Mouse (Mus musculus) heart, adult 2 months (tissue): ENCODE data around the gene Olfr1045. TPM values are rescaled to one million over a fixed set of nuclear protein-coding genes. Genes with fewer than 3 reads are reported as not detected.
"Not testable (repeated sequence)": the region's sequence is repeated elsewhere in the genome, so short reads cannot be mapped to it uniquely, and the experiment has no call there.

ENCODE experiments used
- DNase-seq, 2 experiments: peaks; one replicate each; pipeline ENCODE4 v3.0.0; 2021
- H3K27ac ChIP-seq: fragments of 200-600 bp; 2 replicates; pipeline ENCODE4 v1.8.1; 2022
- H3K27me3 ChIP-seq: fragments of 200-500 bp; 2 replicates; pipeline ENCODE4 v1.6.1; 2012; ENCODE audit warnings: mild to moderate bottlenecking, low read length, inconsistent platforms, mixed read lengths; ENCODE audit not compliant: control insufficient read depth, insufficient read depth
- H3K36me3 ChIP-seq: fragments of 200-500 bp; 2 replicates; pipeline ENCODE4 v1.6.1; 2012; ENCODE audit warnings: low read length, inconsistent platforms; ENCODE audit not compliant: control insufficient read depth, insufficient read depth
- H3K4me1 ChIP-seq: fragments of 200-500 bp; 2 replicates; pipeline ENCODE4 v1.6.1; 2011; ENCODE audit warnings: low read length; ENCODE audit not compliant: control insufficient read depth, insufficient read depth
- H3K4me3 ChIP-seq: fragments of 200-600 bp; 2 replicates; pipeline ENCODE4 v1.8.1; 2022
- H3K79me2 ChIP-seq: fragments of 200-500 bp; replicated peaks from 2 replicates; pipeline ENCODE4 v1.6.1; 2012; ENCODE audit warnings: mild to moderate bottlenecking, inconsistent platforms, low read length, moderate library complexity, mixed read lengths; ENCODE audit not compliant: control insufficient read depth, insufficient read depth
- H3K9ac ChIP-seq: fragments of 200-500 bp; 2 replicates; pipeline ENCODE4 v1.6.1; 2012; ENCODE audit warnings: low read depth, mild to moderate bottlenecking, control low read depth, inconsistent platforms, low read length, mixed read lengths
- CTCF ChIP-seq: fragments of 200-600 bp; IDR thresholded peaks from 2 replicates; pipeline ENCODE4 v1.8.1; 2022; ENCODE audit warnings: antibody characterized with exemption, mild to moderate bottlenecking, moderate library complexity
- EP300 ChIP-seq: fragments of 200-500 bp; IDR thresholded peaks from 2 replicates; pipeline ENCODE4 v1.6.1; 2011; ENCODE audit warnings: low read depth, low read length, control low read depth; ENCODE audit not compliant: insufficient read depth
- POLR2A ChIP-seq: fragments of 200-500 bp; IDR thresholded peaks from 2 replicates; pipeline ENCODE4 v1.6.1; 2011; ENCODE audit warnings: mild to moderate bottlenecking, low read depth, low read length, control low read depth; ENCODE audit not compliant: insufficient read depth
- WGBS: fragments of 180-500 bp; shearing (Covaris S2); methylation state at CpG from one replicate; pipeline ENCODE4 v1.1.7; 2018; 5-methylcytosine and 5-hydroxymethylcytosine counted together
- intact Hi-C: fragments of 180-260 bp; cut with DNase I; formaldehyde crosslinking; loops from one replicate; pipeline ENCODE4 v1.15.1; 2025
- polyA plus RNA-seq: library from polyadenylated mRNA; depleted of rRNA; stranded (reverse); fragments of >200 nt; gene quantifications from 2 replicates; pipeline ENCODE4 v1.2.3, GENCODE M21; 2012; rRNA removed
- total RNA-seq, 2 experiments: library from RNA; stranded (reverse); gene quantifications; 2 replicates each; pipeline ENCODE4 v1.2.3; 2021

Gene Olfr1045
- total and polyA plus RNA-seq, 3 experiments = not detected

GRCm38 (mm10) chr2:86179950-86180349 lies 22.9 kb downstream of the Olfr1045 start:
- Histone ChIP-seq H3K79me2 (no peaks in the 10 kb centered on the region), H3K4me3 (no peak overlapping the region), H3K9ac (no peak overlapping the region), H3K4me1 (no peaks in the 10 kb centered on the region), H3K36me3 (no peaks in the 10 kb centered on the region), H3K27ac (no peak overlapping the region), H3K27me3 (no peaks in the 10 kb centered on the region)
- intact Hi-C loops = no loop called here
- DNase-seq = no peak
- WGBS = 68% methylated on average over 3 of the region's 3 CpGs
- no peak for TF ChIP-seq CTCF
- TF ChIP-seq EP300 = no peak
- no peak for TF ChIP-seq POLR2A

- TF ChIP-seq POLR2A = no peak
- TF ChIP-seq CTCF = no peak
- no peak for TF ChIP-seq EP300
- H3K36me3 ChIP-seq = no peaks in the 10 kb centered on the region
- no peak within 1 kb of the TSS for H3K4me3 ChIP-seq
- intact Hi-C loops = no loop called here
- H3K4me1 ChIP-seq = no peaks in the 10 kb centered on the region
- no peaks in the 10 kb centered on the region for H3K79me2 ChIP-seq
- H3K27me3 ChIP-seq = no peaks in the 10 kb centered on the region
- H3K9ac ChIP-seq = no peak within 1 kb of the TSS
- DNase-seq = no peak
- no peak within 1 kb of the TSS for H3K27ac ChIP-seq
These were observed 25.1 kb downstream of the Olfr1045 start, which contains the start of gene Olfr1044 for GRCm38 (mm10) chr2:86177720-86178119. Gene Olfr1044 (minus strand): TSS chr2:86177820.

GRCm38 (mm10) chr2:86175422-86175821 lies 27.4 kb downstream of the Olfr1045 start:
- intact Hi-C loops, H3K36me3 ChIP-seq, H3K4me1 ChIP-seq, H3K27me3 ChIP-seq, H3K4me3 ChIP-seq, H3K9ac ChIP-seq, DNase-seq, H3K79me2 ChIP-seq, H3K27ac ChIP-seq: not testable (repeated sequence)
- 58% methylated on average over 7 of the region's 7 CpGs for WGBS

GRCm38 (mm10) chr2:86167422-86167821 lies 35.4 kb downstream of the Olfr1045 start, which contains the start of gene Olfr1043:
Gene Olfr1043 (minus strand): TSS chr2:86167522.
- no peak within 1 kb of the TSS for H3K27ac ChIP-seq
- H3K36me3 ChIP-seq = no peaks in the 10 kb centered on the region
- TF ChIP-seq POLR2A (no peak), EP300 (no peak), CTCF (no peak)
- H3K27me3 ChIP-seq = no peaks in the 10 kb centered on the region
- no peaks in the 10 kb centered on the region for H3K79me2 ChIP-seq
- H3K4me3 ChIP-seq = no peak within 1 kb of the TSS
- intact Hi-C loops = no loop called here
- no peak for DNase-seq
- no peaks in the 10 kb centered on the region for H3K4me1 ChIP-seq
- 79% methylated on average over 2 of the region's 2 CpGs for WGBS
- no peak within 1 kb of the TSS for H3K9ac ChIP-seq

- intact Hi-C loops = no loop called here
- H3K27me3 ChIP-seq = no peaks in the 10 kb centered on the region
- TF ChIP-seq EP300 (no peak), POLR2A (no peak), CTCF (no peak)
- WGBS = 78% methylated on average over 2 of the region's 2 CpGs
- no peaks in the 10 kb centered on the region for H3K4me1 ChIP-seq
- no peaks in the 10 kb centered on the region for H3K36me3 ChIP-seq
- no peak within 1 kb of the TSS for H3K27ac ChIP-seq
- no peak for DNase-seq
- no peak within 1 kb of the TSS for H3K4me3 ChIP-seq
- no peaks in the 10 kb centered on the region for H3K79me2 ChIP-seq
- H3K9ac ChIP-seq = no peak within 1 kb of the TSS
These were observed 41.1 kb downstream of the Olfr1045 start, which contains the start of gene Olfr1042 for GRCm38 (mm10) chr2:86161738-86162137. Gene Olfr1042 (minus strand): TSS chr2:86161838.

- Histone ChIP-seq H3K79me2 (no peaks in the 10 kb centered on the region), H3K27ac (no peak within 1 kb of the TSS), H3K36me3 (no peaks in the 10 kb centered on the region), H3K9ac (no peak within 1 kb of the TSS), H3K27me3 (no peaks in the 10 kb centered on the region), H3K4me1 (no peaks in the 10 kb centered on the region), H3K4me3 (no peak within 1 kb of the TSS)
- 58% methylated on average over 1 of the region's 1 CpGs for WGBS
- DNase-seq = no peak
- TF ChIP-seq CTCF (no peak), POLR2A (no peak), EP300 (no peak)
- intact Hi-C loops = no loop called here
These were observed 56.2 kb downstream of the Olfr1045 start, which contains the start of gene Olfr1040 for GRCm38 (mm10) chr2:86146632-86147031. Gene Olfr1040 (minus strand): TSS chr2:86146732.

Other genes starting within 250 kb of the Olfr1045 start
- not detected for gene Olfr1029, start 229.1 kb downstream of the Olfr1045 start, total RNA-seq
- gene Olfr1029, start 229.1 kb downstream of the Olfr1045 start, polyA plus RNA-seq = 0.20 TPM in 2 replicates
- gene Olfr1030, start 223.7 kb downstream of the Olfr1045 start, total RNA-seq = not detected
- gene Olfr1030, start 223.7 kb downstream of the Olfr1045 start, polyA plus RNA-seq = not detected in 2 replicates
- not detected for gene Olfr1031, start 212.7 kb downstream of the Olfr1045 start, total RNA-seq
- gene Olfr1031, start 212.7 kb downstream of the Olfr1045 start, polyA plus RNA-seq = not detected in 2 replicates
- not detected for gene Olfr1032, start 197.5 kb downstream of the Olfr1045 start, total RNA-seq
- gene Olfr1032, start 197.5 kb downstream of the Olfr1045 start, polyA plus RNA-seq = not detected in 2 replicates
- 1 to 10 TPM; 4.7 to 7.0 TPM for gene Olfr1033, start 182.4 kb downstream of the Olfr1045 start, total RNA-seq
- 1.6 and 4.5 TPM in 2 replicates for gene Olfr1033, start 182.4 kb downstream of the Olfr1045 start, polyA plus RNA-seq
- gene Olfr1034, start 157.1 kb downstream of the Olfr1045 start, total RNA-seq = under 1 TPM; 0.10 to 0.16 TPM
- gene Olfr1034, start 157.1 kb downstream of the Olfr1045 start, polyA plus RNA-seq = 0.20 and 0.73 TPM in 2 replicates
- not detected for gene Olfr1036, start 129.0 kb downstream of the Olfr1045 start, total RNA-seq
- gene Olfr1036, start 129.0 kb downstream of the Olfr1045 start, polyA plus RNA-seq = not detected in 2 replicates
- gene Olfr1037, start 115.6 kb downstream of the Olfr1045 start, total RNA-seq = not detected
- gene Olfr1037, start 115.6 kb downstream of the Olfr1045 start, polyA plus RNA-seq = not detected in 2 replicates
- not detected for gene Olfr1039, start 67.1 kb downstream of the Olfr1045 start, total RNA-seq
- gene Olfr1039, start 67.1 kb downstream of the Olfr1045 start, polyA plus RNA-seq = not detected in 2 replicates
- gene Olfr1040, start 56.3 kb downstream of the Olfr1045 start, total RNA-seq = not detected
- not detected in 2 replicates for gene Olfr1040, start 56.3 kb downstream of the Olfr1045 start, polyA plus RNA-seq
- gene Olfr1042, start 41.2 kb downstream of the Olfr1045 start, total RNA-seq = not detected
- not detected in 2 replicates for gene Olfr1042, start 41.2 kb downstream of the Olfr1045 start, polyA plus RNA-seq
- gene Olfr1043, start 35.5 kb downstream of the Olfr1045 start, total RNA-seq = not detected
- not detected in 2 replicates for gene Olfr1043, start 35.5 kb downstream of the Olfr1045 start, polyA plus RNA-seq
- gene Olfr1044, start 25.2 kb downstream of the Olfr1045 start, total RNA-seq = not detected
- gene Olfr1044, start 25.2 kb downstream of the Olfr1045 start, polyA plus RNA-seq = not detected in 2 replicates
- gene Olfr52, start 17.3 kb downstream of the Olfr1045 start, total RNA-seq = not detected
- gene Olfr52, start 17.3 kb downstream of the Olfr1045 start, polyA plus RNA-seq = not detected in 2 replicates
- gene Olfr1046, start 16.3 kb upstream of the Olfr1045 start, total RNA-seq = not detected
- gene Olfr1046, start 16.3 kb upstream of the Olfr1045 start, polyA plus RNA-seq = not detected in 2 replicates
- not detected for gene Olfr1047, start 28.4 kb upstream of the Olfr1045 start, total RNA-seq
- gene Olfr1047, start 28.4 kb upstream of the Olfr1045 start, polyA plus RNA-seq = not detected in 2 replicates
- not detected for gene Olfr1048, start 37.3 kb upstream of the Olfr1045 start, total RNA-seq
- gene Olfr1048, start 37.3 kb upstream of the Olfr1045 start, polyA plus RNA-seq = not detected in 2 replicates
- gene Olfr1049, start 55.3 kb upstream of the Olfr1045 start, total RNA-seq = not detected
- gene Olfr1049, start 55.3 kb upstream of the Olfr1045 start, polyA plus RNA-seq = not detected in 2 replicates
- not detected for gene Olfr1051, start 76.1 kb upstream of the Olfr1045 start, total RNA-seq
- not detected in 2 replicates for gene Olfr1051, start 76.1 kb upstream of the Olfr1045 start, polyA plus RNA-seq
- gene Olfr1052, start 89.4 kb upstream of the Olfr1045 start, total RNA-seq = not detected
- gene Olfr1052, start 89.4 kb upstream of the Olfr1045 start, polyA plus RNA-seq = not detected in 2 replicates
- gene Olfr1053, start 112.3 kb upstream of the Olfr1045 start, total RNA-seq = not detected
- not detected in 2 replicates for gene Olfr1053, start 112.3 kb upstream of the Olfr1045 start, polyA plus RNA-seq
- not detected for gene Olfr1054, start 132.4 kb upstream of the Olfr1045 start, total RNA-seq
- gene Olfr1054, start 132.4 kb upstream of the Olfr1045 start, polyA plus RNA-seq = not detected in 2 replicates
- gene Olfr1055, start 147.3 kb upstream of the Olfr1045 start, total RNA-seq = not detected
- not detected in 2 replicates for gene Olfr1055, start 147.3 kb upstream of the Olfr1045 start, polyA plus RNA-seq
- gene Olfr1056, start 159.5 kb upstream of the Olfr1045 start, total RNA-seq = not detected
- not detected in 2 replicates for gene Olfr1056, start 159.5 kb upstream of the Olfr1045 start, polyA plus RNA-seq
- not detected for gene Olfr1057, start 175.4 kb upstream of the Olfr1045 start, total RNA-seq
- not detected in 2 replicates for gene Olfr1057, start 175.4 kb upstream of the Olfr1045 start, polyA plus RNA-seq
- gene Olfr1058, start 185.6 kb upstream of the Olfr1045 start, total RNA-seq = not detected
- not detected in 2 replicates for gene Olfr1058, start 185.6 kb upstream of the Olfr1045 start, polyA plus RNA-seq
- gene Olfr1061, start 211.0 kb upstream of the Olfr1045 start, total RNA-seq = not detected
- not detected in 2 replicates for gene Olfr1061, start 211.0 kb upstream of the Olfr1045 start, polyA plus RNA-seq
- gene Olfr1062, start 223.7 kb upstream of the Olfr1045 start, total RNA-seq = not detected
- gene Olfr1062, start 223.7 kb upstream of the Olfr1045 start, polyA plus RNA-seq = not detected in 2 replicates
- gene Olfr1065, start 247.6 kb upstream of the Olfr1045 start, total RNA-seq = not detected
- gene Olfr1065, start 247.6 kb upstream of the Olfr1045 start, polyA plus RNA-seq = not detected in 2 replicates